ENCODE assay signal across 19 mouse cellular contexts in genomic region chr12:56286828-56287227, GRCm38 (mm10).
"Had no signal": no experiment of that assay in that cellular context is flagged by ENCODE, and none has a peak within 500 bp of the region (broad histone marks: within the 10 kb centered on the region; RNA-seq: fewer than 3 reads in every experiment).

No protein-coding gene starts in this region.

- H3K27ac ChIP-seq: liver, embryonic 12.5 days; liver, embryonic 14.5 days; midbrain, embryonic 10.5 days; midbrain, embryonic 12.5 days; neural tube, embryonic 13.5 days; neural tube, embryonic 15.5 days; stomach, embryonic 15.5 days; stomach, postnatal 0 days had no signal

- H3K36me3 ChIP-seq: liver, embryonic 12.5 days; midbrain, embryonic 10.5 days; midbrain, embryonic 12.5 days; neural tube, embryonic 13.5 days; neural tube, embryonic 15.5 days; stomach, embryonic 15.5 days had no signal

- H3K4me2 ChIP-seq: liver, embryonic 12.5 days; midbrain, embryonic 12.5 days; neural tube, embryonic 13.5 days; neural tube, embryonic 15.5 days; stomach, embryonic 15.5 days had no signal

- H3K4me1 ChIP-seq: liver, embryonic 12.5 days; midbrain, embryonic 10.5 days; midbrain, embryonic 12.5 days; neural tube, embryonic 13.5 days; neural tube, embryonic 15.5 days; stomach, embryonic 15.5 days had no signal

- ATAC-seq: liver, embryonic 12.5 days; midbrain, embryonic 16.5 days had no signal

- H3K4me3 ChIP-seq: liver, embryonic 12.5 days; midbrain, embryonic 10.5 days; midbrain, embryonic 12.5 days; myocyte; neural tube, embryonic 13.5 days; neural tube, embryonic 15.5 days; stomach, embryonic 15.5 days had no signal

- DNase-seq: lung, adult 18-20 months; lung, postnatal 4 days; midbrain, embryonic 14.5 days; retina, postnatal 1 day; right cerebral cortex, adult 18-20 months; right cerebral cortex, postnatal 14 days; thymus, adult 2 months; thymus, postnatal 25 days; thymus, postnatal 4 days had no signal

- H3K27me3 ChIP-seq: liver, embryonic 12.5 days; midbrain, embryonic 12.5 days; neural tube, embryonic 13.5 days; neural tube, embryonic 15.5 days; stomach, embryonic 15.5 days had no signal

- H3K9ac ChIP-seq: liver, embryonic 12.5 days; liver, embryonic 14.5 days; midbrain, embryonic 12.5 days; neural tube, embryonic 13.5 days; neural tube, embryonic 15.5 days; stomach, embryonic 15.5 days had no signal

- H3K9me3 ChIP-seq: liver, embryonic 12.5 days; midbrain, embryonic 10.5 days; midbrain, embryonic 12.5 days; neural tube, embryonic 13.5 days; neural tube, embryonic 15.5 days; stomach, embryonic 15.5 days had no signal
